Mouse (Mus musculus): Measurements from ENCODE around the gene Hbb-bh1. TPM values are rescaled to one million over a fixed set of nuclear protein-coding genes. Genes with fewer than 3 reads are reported as not detected.
"Not testable (repeated sequence)": the region's sequence is repeated elsewhere in the genome, so short reads cannot be mapped to it uniquely, and the experiment has no call there.

Gene Hbb-bh1
- polyA plus RNA-seq, 1 experiment from 2014 or later, result 495 TPM

DNA sequence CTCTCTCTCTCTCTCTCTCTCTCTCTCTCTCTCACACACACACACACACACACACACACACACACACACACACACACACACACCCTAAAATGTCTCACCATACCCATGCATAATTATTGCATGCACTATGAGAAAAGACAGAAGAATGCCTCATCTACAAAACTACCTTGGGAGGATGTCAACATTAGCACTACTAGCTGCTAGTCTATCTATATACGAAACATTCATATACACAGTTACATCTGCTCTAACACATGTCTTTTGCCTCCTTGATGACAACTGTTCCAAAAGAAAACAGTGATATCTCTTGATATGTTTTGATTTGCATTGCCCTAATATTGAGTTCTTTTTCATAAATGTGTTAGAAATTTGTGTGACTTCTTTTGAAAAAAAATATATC is 32.7 kb downstream of the Hbb-bh1 start:
- Histone ChIP-seq H3K9me3 (no peaks in the 10 kb centered on the region), H3K4me3 (no peak overlapping the region), H3K27ac (no peak overlapping the region), H3K4me2 (replicated peaks) (no peak overlapping the region), H3K36me3 (no peaks in the 10 kb centered on the region), H3K4me1 (no peaks in the 10 kb centered on the region), H3K9ac (no peak overlapping the region), H3K27me3 (replicated peaks) (no peaks in the 10 kb centered on the region)
- 87% methylated on average over 1 of the region's 1 CpGs for WGBS
- ATAC-seq (ENCODE audit: low FRiP score, low read depth), result no peak

DNA sequence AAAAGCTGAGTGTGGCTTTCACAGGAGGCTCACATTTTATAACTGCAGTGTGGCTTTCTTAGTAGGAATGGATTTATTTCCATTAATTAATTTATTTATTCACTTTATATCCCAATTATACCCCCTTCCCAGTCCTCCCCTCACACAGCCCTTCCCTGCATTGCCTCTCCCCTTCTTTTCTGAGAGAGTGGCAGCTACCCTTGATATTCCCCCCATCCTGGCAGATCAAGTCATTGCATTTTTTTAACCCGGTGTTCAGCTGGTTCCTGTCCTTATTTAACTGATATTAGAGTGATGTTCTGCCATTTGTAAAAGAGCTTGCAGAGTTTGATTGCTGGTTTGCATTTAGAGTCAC is 33.2 kb downstream of the Hbb-bh1 start:
- no peaks in the 10 kb centered on the region for H3K27me3 ChIP-seq (replicated peaks)
- H3K9me3 ChIP-seq, result no peaks in the 10 kb centered on the region
- H3K4me2 ChIP-seq (replicated peaks), result no peak overlapping the region
- no peak for ATAC-seq (ENCODE audit: low FRiP score, low read depth)
- WGBS, result 87% methylated on average over 1 of the region's 1 CpGs
- no peak overlapping the region for H3K9ac ChIP-seq
- no peaks in the 10 kb centered on the region for H3K4me1 ChIP-seq
- no peak overlapping the region for H3K4me3 ChIP-seq
- no peaks in the 10 kb centered on the region for H3K36me3 ChIP-seq
- H3K27ac ChIP-seq, result no peak overlapping the region

DNA sequence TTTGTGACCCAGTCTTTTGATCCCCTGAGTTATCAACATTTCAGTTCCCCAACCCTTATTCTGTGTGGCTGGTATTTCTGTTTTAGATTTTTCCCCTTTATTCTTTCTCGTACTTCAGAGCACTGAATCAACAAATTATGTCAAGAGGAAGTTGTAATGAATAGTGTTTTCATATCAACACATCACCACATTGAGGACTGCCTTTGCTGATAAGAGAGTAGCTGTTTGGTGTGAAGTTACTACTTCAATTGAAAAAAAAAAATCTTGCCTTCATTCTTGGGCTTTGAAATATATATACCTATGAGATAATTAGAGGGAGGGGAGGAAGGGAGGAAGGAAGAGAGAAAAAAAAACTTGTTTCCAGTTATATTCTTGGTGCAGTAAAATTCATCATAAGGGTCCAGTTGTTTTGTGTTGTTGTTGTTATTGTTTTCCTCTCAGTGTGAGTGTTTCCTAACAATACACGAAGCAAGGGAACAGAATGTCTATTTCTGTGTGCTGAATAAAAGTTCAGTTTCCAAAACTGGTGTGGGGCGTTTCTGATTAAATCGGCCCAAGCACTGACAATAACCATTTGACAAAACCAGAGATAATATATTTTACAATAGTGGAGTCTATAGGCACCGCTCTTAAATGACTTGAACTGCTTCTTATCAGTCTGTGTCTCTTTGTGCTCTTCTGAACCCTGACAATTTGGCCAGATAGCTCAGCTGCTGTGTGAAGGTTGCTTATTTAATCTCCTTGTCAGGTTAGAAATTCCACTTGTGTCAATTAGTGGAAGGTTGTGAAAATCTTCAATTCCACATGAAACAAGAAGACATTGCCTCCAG is 33.8 kb downstream of the Hbb-bh1 start:
- no peaks in the 10 kb centered on the region for H3K36me3 ChIP-seq
- no peaks in the 10 kb centered on the region for H3K4me1 ChIP-seq
- WGBS, result 72% methylated on average over 5 of the region's 5 CpGs
- H3K4me3 ChIP-seq, result no peak overlapping the region
- ATAC-seq (ENCODE audit: low FRiP score, low read depth), result no peak
- H3K9me3 ChIP-seq, result no peaks in the 10 kb centered on the region
- no peak overlapping the region for H3K27ac ChIP-seq
- H3K4me2 ChIP-seq (replicated peaks), result no peak overlapping the region
- no peaks in the 10 kb centered on the region for H3K27me3 ChIP-seq (replicated peaks)
- H3K9ac ChIP-seq, result no peak overlapping the region

DNA sequence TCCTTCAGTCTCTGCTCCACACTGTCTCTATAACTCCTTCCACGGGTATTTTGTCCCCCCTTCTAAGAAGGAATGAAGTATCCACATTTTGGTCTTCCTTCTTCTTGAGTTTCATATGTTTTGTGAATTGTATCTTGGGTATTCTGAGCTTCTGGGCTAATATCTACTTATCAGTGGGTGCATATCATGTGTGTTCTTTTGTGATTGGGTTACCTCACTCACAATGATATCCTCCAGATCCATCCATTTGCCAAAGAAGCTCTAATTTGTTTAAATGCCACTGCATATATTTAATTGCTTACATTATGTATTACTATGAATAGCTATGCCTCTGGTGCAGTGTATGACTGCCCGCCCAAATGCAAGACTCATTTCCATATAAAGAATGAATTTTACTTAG is 34.8 kb downstream of the Hbb-bh1 start:
- not testable (repeated sequence) for H3K4me1 ChIP-seq; H3K36me3 ChIP-seq; H3K9me3 ChIP-seq; H3K4me2 ChIP-seq (replicated peaks); H3K27me3 ChIP-seq (replicated peaks); H3K9ac ChIP-seq; H3K4me3 ChIP-seq; H3K27ac ChIP-seq; ATAC-seq (ENCODE audit: low FRiP score, low read depth)
- WGBS, result 80% methylated on average over 2 of the region's 2 CpGs

DNA sequence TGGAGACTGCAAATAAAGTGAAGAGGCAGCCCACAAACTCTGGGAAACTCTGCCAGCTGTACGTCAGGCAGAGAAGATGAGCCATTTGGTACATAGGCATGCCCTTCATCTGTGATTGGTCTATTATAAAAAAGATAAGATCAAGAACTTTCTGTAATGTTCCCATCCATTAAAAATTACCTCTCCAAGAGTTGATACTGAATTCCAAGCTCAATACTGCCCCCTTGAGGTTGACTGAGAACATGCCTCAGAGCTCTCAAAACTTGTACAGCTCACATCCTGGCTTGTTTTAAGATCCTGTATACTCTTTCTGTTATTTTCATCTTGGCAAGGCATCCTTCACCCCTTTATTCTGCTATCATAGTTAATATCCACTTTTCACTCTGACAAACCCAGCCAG is 36.1 kb downstream of the Hbb-bh1 start:
- ATAC-seq (ENCODE audit: low FRiP score, low read depth), result no peak
- WGBS, result 60% methylated on average over 1 of the region's 1 CpGs
- no peaks in the 10 kb centered on the region for H3K4me1 ChIP-seq

DNA sequence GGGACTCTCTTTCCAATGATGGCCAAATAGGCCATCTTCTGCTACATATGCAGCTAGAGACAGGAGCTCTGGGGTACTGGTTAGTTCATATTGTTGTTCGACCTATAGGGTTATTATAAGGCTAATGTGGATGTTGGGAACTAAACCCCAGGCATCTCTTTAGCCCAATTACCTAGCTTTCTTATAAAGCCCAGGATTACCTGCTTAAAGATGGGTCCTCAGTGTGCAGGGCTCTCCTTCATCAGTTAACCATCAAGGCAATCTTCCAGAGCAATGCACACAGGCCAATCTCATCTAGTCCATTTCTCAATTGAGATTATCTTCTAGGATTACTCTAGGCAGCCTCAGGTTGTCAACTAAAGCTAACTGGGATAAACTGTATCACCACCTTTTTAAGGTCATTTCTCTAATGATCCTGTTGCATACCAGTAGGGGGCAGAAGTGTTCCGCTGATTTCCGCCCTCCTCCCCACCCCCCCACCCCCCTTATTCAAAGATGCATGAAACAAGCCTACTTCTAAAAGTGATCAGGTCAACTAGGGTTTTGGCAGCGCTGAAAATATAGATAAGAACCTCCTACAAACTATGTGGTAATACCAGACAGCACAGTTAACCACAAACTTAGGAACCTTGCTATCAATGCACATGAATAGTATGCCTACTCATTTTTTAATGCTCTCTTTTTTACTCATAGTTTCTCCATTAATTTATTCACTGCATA is 50.1 kb downstream of the Hbb-bh1 start:
- Histone ChIP-seq H3K27me3 (replicated peaks) (no peaks in the 10 kb centered on the region), H3K4me3 (no peak overlapping the region), H3K4me2 (replicated peaks) (no peak overlapping the region), H3K4me1 (no peaks in the 10 kb centered on the region), H3K9me3 (no peaks in the 10 kb centered on the region), H3K27ac (no peak overlapping the region), H3K36me3 (no peaks in the 10 kb centered on the region), H3K9ac (no peak overlapping the region)
- WGBS, result 39% methylated on average over 4 of the region's 4 CpGs
- ATAC-seq (ENCODE audit: low FRiP score, low read depth), result no peak

More for the DNA sequence above, 36.1 kb downstream of the Hbb-bh1 start:
- Histone ChIP-seq H3K27ac (no peak overlapping the region), H3K9me3 (no peaks in the 10 kb centered on the region), H3K9ac (no peak overlapping the region), H3K36me3 (no peaks in the 10 kb centered on the region), H3K27me3 (replicated peaks) (no peaks in the 10 kb centered on the region), H3K4me2 (replicated peaks) (no peak overlapping the region), H3K4me3 (no peak overlapping the region)

DNA sequence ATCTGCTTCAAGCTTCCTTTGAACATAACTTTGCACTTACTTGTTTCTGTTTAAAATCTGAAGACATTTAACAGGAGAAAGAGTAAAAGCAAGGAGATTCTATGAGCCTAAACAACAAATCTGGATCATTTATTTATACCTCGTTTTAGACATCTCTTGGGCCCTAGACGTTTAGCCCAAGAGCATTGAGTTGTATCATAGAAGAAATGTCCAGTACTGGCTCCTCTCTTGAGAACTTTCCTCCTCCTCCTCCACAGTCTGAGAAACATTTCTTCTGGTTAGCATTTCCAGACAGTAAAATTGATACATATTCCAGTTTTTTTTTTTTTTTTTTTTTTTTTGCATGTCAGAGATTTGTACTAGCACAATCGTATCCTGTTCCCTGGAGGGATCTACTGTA is 51.2 kb downstream of the Hbb-bh1 start, which contains the start of gene Olfr67:
Gene Olfr67, minus strand, starts transcription at position 101 of the 400 bp plus-strand sequence.
- Histone ChIP-seq H3K27ac (no peak within 1 kb of the TSS), H3K4me3 (no peak within 1 kb of the TSS), H3K27me3 (replicated peaks) (no peaks in the 10 kb centered on the region), H3K4me1 (no peaks in the 10 kb centered on the region), H3K9me3 (no peaks in the 10 kb centered on the region), H3K36me3 (no peaks in the 10 kb centered on the region), H3K4me2 (replicated peaks) (no peak within 1 kb of the TSS), H3K9ac (no peak within 1 kb of the TSS)
- WGBS, result 88% methylated on average over 3 of the region's 3 CpGs
- no peak for ATAC-seq (ENCODE audit: low FRiP score, low read depth)

Other genes starting within 250 kb of the Hbb-bh1 start
- not detected in 2 replicates for gene Olfr619, start 242.6 kb downstream of the Hbb-bh1 start, polyA plus RNA-seq (2016; fragmentation: Nextera tagmentation; extraction: Ambion mirVana)
- gene Olfr620, start 230.6 kb downstream of the Hbb-bh1 start, polyA plus RNA-seq (2016; fragmentation: Nextera tagmentation; extraction: Ambion mirVana), result not detected in 2 replicates
- gene Olfr622, start 200.5 kb downstream of the Hbb-bh1 start, polyA plus RNA-seq (2016; fragmentation: Nextera tagmentation; extraction: Ambion mirVana), result not detected in 2 replicates
- gene Olfr623, start 179.5 kb downstream of the Hbb-bh1 start, polyA plus RNA-seq (2016; fragmentation: Nextera tagmentation; extraction: Ambion mirVana), result not detected in 2 replicates
- gene Olfr624, start 172.0 kb downstream of the Hbb-bh1 start, polyA plus RNA-seq (2016; fragmentation: Nextera tagmentation; extraction: Ambion mirVana), result not detected in 2 replicates
- not detected in 2 replicates for gene Olfr625-ps1, start 160.4 kb downstream of the Hbb-bh1 start, polyA plus RNA-seq (2016; fragmentation: Nextera tagmentation; extraction: Ambion mirVana)
- not detected in 2 replicates for gene Olfr243, start 128.5 kb downstream of the Hbb-bh1 start, polyA plus RNA-seq (2016; fragmentation: Nextera tagmentation; extraction: Ambion mirVana)
- not detected in 2 replicates for gene Olfr628, start 112.8 kb downstream of the Hbb-bh1 start, polyA plus RNA-seq (2016; fragmentation: Nextera tagmentation; extraction: Ambion mirVana)
- not detected in 2 replicates for gene Olfr629, start 98.2 kb downstream of the Hbb-bh1 start, polyA plus RNA-seq (2016; fragmentation: Nextera tagmentation; extraction: Ambion mirVana)
- gene Olfr630, start 85.8 kb downstream of the Hbb-bh1 start, polyA plus RNA-seq (2016; fragmentation: Nextera tagmentation; extraction: Ambion mirVana), result not detected in 2 replicates
- gene Olfr69, start 71.6 kb downstream of the Hbb-bh1 start, polyA plus RNA-seq (2016; fragmentation: Nextera tagmentation; extraction: Ambion mirVana), result not detected in 2 replicates
- gene Olfr68, start 63.5 kb downstream of the Hbb-bh1 start, polyA plus RNA-seq (2016; fragmentation: Nextera tagmentation; extraction: Ambion mirVana), result not detected in 2 replicates
- gene Olfr67, start 51.3 kb downstream of the Hbb-bh1 start, polyA plus RNA-seq (2016; fragmentation: Nextera tagmentation; extraction: Ambion mirVana), result not detected in 2 replicates
- gene Hbb-bt, start 29.2 kb downstream of the Hbb-bh1 start, polyA plus RNA-seq (2016; fragmentation: Nextera tagmentation; extraction: Ambion mirVana), result 662 and 699 TPM in 2 replicates
- 567 and 639 TPM in 2 replicates for gene Hbb-bs, start 15.1 kb downstream of the Hbb-bh1 start, polyA plus RNA-seq (2016; fragmentation: Nextera tagmentation; extraction: Ambion mirVana)
- 0.38 TPM in 1 of 2 replicates, not detected in the other for gene Hbb-bh2, start 2.6 kb downstream of the Hbb-bh1 start, polyA plus RNA-seq (2016; fragmentation: Nextera tagmentation; extraction: Ambion mirVana)
- gene Hbb-y, start 10.1 kb upstream of the Hbb-bh1 start, polyA plus RNA-seq (2016; fragmentation: Nextera tagmentation; extraction: Ambion mirVana), result 6,731 and 6,931 TPM in 2 replicates
- not detected in 2 replicates for gene Olfr66, start 43.1 kb upstream of the Hbb-bh1 start, polyA plus RNA-seq (2016; fragmentation: Nextera tagmentation; extraction: Ambion mirVana)
- gene Olfr64, start 51.3 kb upstream of the Hbb-bh1 start, polyA plus RNA-seq (2016; fragmentation: Nextera tagmentation; extraction: Ambion mirVana), result not detected in 2 replicates
- not detected in 2 replicates for gene Olfr65, start 60.3 kb upstream of the Hbb-bh1 start, polyA plus RNA-seq (2016; fragmentation: Nextera tagmentation; extraction: Ambion mirVana)
- not detected in 2 replicates for gene Olfr631, start 85.7 kb upstream of the Hbb-bh1 start, polyA plus RNA-seq (2016; fragmentation: Nextera tagmentation; extraction: Ambion mirVana)
- not detected in 2 replicates for gene Olfr632, start 91.2 kb upstream of the Hbb-bh1 start, polyA plus RNA-seq (2016; fragmentation: Nextera tagmentation; extraction: Ambion mirVana)
- gene Olfr633, start 101.3 kb upstream of the Hbb-bh1 start, polyA plus RNA-seq (2016; fragmentation: Nextera tagmentation; extraction: Ambion mirVana), result not detected in 2 replicates
- gene Olfr635, start 128.0 kb upstream of the Hbb-bh1 start, polyA plus RNA-seq (2016; fragmentation: Nextera tagmentation; extraction: Ambion mirVana), result not detected in 2 replicates
- not detected in 2 replicates for gene Olfr638, start 155.6 kb upstream of the Hbb-bh1 start, polyA plus RNA-seq (2016; fragmentation: Nextera tagmentation; extraction: Ambion mirVana)
- not detected in 2 replicates for gene Olfr639, start 174.1 kb upstream of the Hbb-bh1 start, polyA plus RNA-seq (2016; fragmentation: Nextera tagmentation; extraction: Ambion mirVana)
- gene Olfr640, start 182.4 kb upstream of the Hbb-bh1 start, polyA plus RNA-seq (2016; fragmentation: Nextera tagmentation; extraction: Ambion mirVana), result not detected in 2 replicates
- not detected in 2 replicates for gene Olfr641, start 192.3 kb upstream of the Hbb-bh1 start, polyA plus RNA-seq (2016; fragmentation: Nextera tagmentation; extraction: Ambion mirVana)
- not detected in 2 replicates for gene Olfr642, start 209.5 kb upstream of the Hbb-bh1 start, polyA plus RNA-seq (2016; fragmentation: Nextera tagmentation; extraction: Ambion mirVana)
- gene 4930516K23Rik, start 218.3 kb upstream of the Hbb-bh1 start, polyA plus RNA-seq (2016; fragmentation: Nextera tagmentation; extraction: Ambion mirVana), result not detected in 2 replicates
- not detected in 2 replicates for gene Olfr644, start 228.7 kb upstream of the Hbb-bh1 start, polyA plus RNA-seq (2016; fragmentation: Nextera tagmentation; extraction: Ambion mirVana)
- gene Olfr645, start 242.3 kb upstream of the Hbb-bh1 start, polyA plus RNA-seq (2016; fragmentation: Nextera tagmentation; extraction: Ambion mirVana), result not detected in 2 replicates

All from neural tube, embryonic 12.5 days (tissue).